Mouse (Mus musculus) thymus, postnatal 4 days (tissue): ENCODE measurements around the gene Clip2.
"Not testable (repeated sequence)": the region's sequence is repeated elsewhere in the genome, so short reads cannot be mapped to it uniquely, and the experiment has no call there.

Experiments
- DNase-seq: peaks from one replicate; pipeline ENCODE4 v3.0.0; 2021

The Clip2 gene

GRCm38 (mm10) chr5:134455914-134456423 lies 96.3 kb downstream of the Clip2 start:
- DNase-seq: peak; percentile 74

GRCm38 (mm10) chr5:134455186-134455895 lies 96.9 kb downstream of the Clip2 start:
- DNase-seq: peak; percentile 85

- DNase-seq: no peak
These were observed 97.8 kb downstream of the Clip2 start for GRCm38 (mm10) chr5:134454421-134454820.

GRCm38 (mm10) chr5:134453577-134453976 lies 98.7 kb downstream of the Clip2 start:
- DNase-seq: no peak

GRCm38 (mm10) chr5:134446755-134447154 lies 105.5 kb downstream of the Clip2 start:
- not testable (repeated sequence) for DNase-seq

GRCm38 (mm10) chr5:134445895-134446294 lies 106.3 kb downstream of the Clip2 start:
- peak; percentile 50 for DNase-seq

GRCm38 (mm10) chr5:134445208-134445831 lies 106.9 kb downstream of the Clip2 start:
- peak; percentile 50 for DNase-seq

GRCm38 (mm10) chr5:134444473-134444872 lies 107.8 kb downstream of the Clip2 start:
- DNase-seq: peak; percentile 92

- no peak for DNase-seq
These were observed 110.2 kb downstream of the Clip2 start for GRCm38 (mm10) chr5:134442066-134442465.

- no peak for DNase-seq
These were observed 111.1 kb downstream of the Clip2 start for GRCm38 (mm10) chr5:134441105-134441504.

GRCm38 (mm10) chr5:134440098-134440497 lies 112.1 kb downstream of the Clip2 start:
- DNase-seq: no peak

GRCm38 (mm10) chr5:134439481-134439880 lies 112.8 kb downstream of the Clip2 start:
- no peak for DNase-seq
